27 mouse cellular contexts compared by ENCODE assay signal in genomic region chr8:118601376-118601775, GRCm38 (mm10).
A peak's percentile ranks its signal among the peaks of the same experiment; 100 is the strongest.
DNase-seq lines count a peak whose midpoint lies in the region; ATAC-seq and TF ChIP-seq lines count a peak whose summit lies in the region.
"Had no signal": no experiment of that assay in that cellular context is flagged by ENCODE, and none has a peak within 500 bp of the region (broad histone marks: within the 10 kb centered on the region; RNA-seq: fewer than 3 reads in every experiment).

No protein-coding gene starts in this region.

- TF ChIP-seq CTCF in layer of hippocampus, adult 2 months (conservative IDR thresholded peaks at IDR 0.05): peak; percentile 26; the same call in 1 of the 2 replicates
- no peak for TF ChIP-seq CTCF in midbrain, postnatal 0 days (IDR thresholded peaks at IDR 0.05)

- peak; percentile 57 to 60 for DNase-seq in cerebellum, postnatal 14 days
- no peak for DNase-seq in cerebellum, adult 8-10 months
- DNase-seq in layer of hippocampus, adult 2 months (ENCODE audit: low spot score in 2 of 2): no peak
- DNase-seq in layer of hippocampus, postnatal 25 days (ENCODE audit: extremely low spot score in 1 of 2, low spot score in 1 of 2): no peak
- DNase-seq in midbrain, postnatal 0 days (ENCODE audit: low spot score): peak; percentile 40
- no peak for DNase-seq in midbrain, embryonic 11.5 days (ENCODE audit: low spot score, missing footprints)
- DNase-seq: adrenal gland, postnatal 10 days; adrenal gland, postnatal 36 days; B cell, adult 2 months; cerebellum, adult 2 months; gastrocnemius, postnatal 25 days; heart, adult 18-20 months; heart, postnatal 10 days; heart, postnatal 36 days had no signal

- no peak overlapping the region for H3K9ac ChIP-seq in hindbrain, embryonic 15.5 days
- no peak overlapping the region for H3K9ac ChIP-seq in hindbrain, embryonic 16.5 days (ENCODE audit: low read depth, low read length)
- H3K9ac ChIP-seq in midbrain, postnatal 0 days (replicated peaks; ENCODE audit: low read length, poor library complexity, severe bottlenecking): no peak overlapping the region
- no peak overlapping the region for H3K9ac ChIP-seq in midbrain, embryonic 11.5 days (ENCODE audit: low read length)
- H3K9ac ChIP-seq: forebrain, embryonic 13.5 days; heart, embryonic 12.5 days; heart, embryonic 15.5 days; hindbrain, embryonic 14.5 days had no signal

- H3K9me3 ChIP-seq in hindbrain, embryonic 15.5 days: no peaks in the 10 kb centered on the region
- no peaks in the 10 kb centered on the region for H3K9me3 ChIP-seq in hindbrain, embryonic 16.5 days (ENCODE audit: control insufficient read depth, low read length)
- H3K9me3 ChIP-seq in midbrain, postnatal 0 days (ENCODE audit: low read length): no peaks in the 10 kb centered on the region
- H3K9me3 ChIP-seq in midbrain, embryonic 11.5 days (ENCODE audit: control insufficient read depth, low read length): no peaks in the 10 kb centered on the region
- H3K9me3 ChIP-seq: forebrain, embryonic 10.5 days; forebrain, embryonic 13.5 days; heart, embryonic 15.5 days; hindbrain, embryonic 10.5 days had no signal

- 78% methylated on average over 8 of the region's 8 CpGs for WGBS in hindbrain, embryonic 15.5 days
- 77% methylated on average over 8 of the region's 8 CpGs for WGBS in hindbrain, embryonic 16.5 days
- 86% methylated on average over 8 of the region's 8 CpGs for WGBS in midbrain, postnatal 0 days
- WGBS in midbrain, embryonic 11.5 days: 94% methylated on average over 8 of the region's 8 CpGs

- H3K4me2 ChIP-seq in hindbrain, embryonic 15.5 days: no peak overlapping the region
- no peak overlapping the region for H3K4me2 ChIP-seq in hindbrain, embryonic 16.5 days (ENCODE audit: low read length)
- no peak overlapping the region for H3K4me2 ChIP-seq in midbrain, postnatal 0 days (ENCODE audit: low read depth, low read length, poor library complexity, severe bottlenecking)
- no peak overlapping the region for H3K4me2 ChIP-seq in midbrain, embryonic 11.5 days
- H3K4me2 ChIP-seq: forebrain, embryonic 13.5 days; heart, embryonic 12.5 days; heart, embryonic 15.5 days; hindbrain, embryonic 14.5 days had no signal

- no peak overlapping the region for H3K4me3 ChIP-seq in hindbrain, embryonic 15.5 days
- H3K4me3 ChIP-seq in hindbrain, embryonic 16.5 days (ENCODE audit: low read length): no peak overlapping the region
- no peak overlapping the region for H3K4me3 ChIP-seq in layer of hippocampus, adult 2 months
- H3K4me3 ChIP-seq in midbrain, postnatal 0 days (ENCODE audit: low read depth, low read length): no peak overlapping the region
- no peak overlapping the region for H3K4me3 ChIP-seq in midbrain, embryonic 11.5 days (ENCODE audit: low read depth, low read length)
- H3K4me3 ChIP-seq: forebrain, embryonic 10.5 days; forebrain, embryonic 13.5 days; heart, embryonic 12.5 days; heart, embryonic 15.5 days; hindbrain, embryonic 10.5 days had no signal

- no peaks in the 10 kb centered on the region for H3K36me3 ChIP-seq in hindbrain, embryonic 15.5 days
- H3K36me3 ChIP-seq in hindbrain, embryonic 16.5 days (ENCODE audit: control insufficient read depth, insufficient read depth, low read length): no peaks in the 10 kb centered on the region
- H3K36me3 ChIP-seq in midbrain, postnatal 0 days (ENCODE audit: insufficient read depth, low read length): no peaks in the 10 kb centered on the region
- no peaks in the 10 kb centered on the region for H3K36me3 ChIP-seq in midbrain, embryonic 11.5 days (ENCODE audit: control insufficient read depth, insufficient read depth, low read length)
- H3K36me3 ChIP-seq: forebrain, embryonic 10.5 days; G1E; heart, embryonic 12.5 days; heart, embryonic 15.5 days; hindbrain, embryonic 10.5 days had no signal

- H3K4me1 ChIP-seq in hindbrain, embryonic 15.5 days (replicated peaks): peaks cover 18% of the 10 kb centered on the region
- no peaks in the 10 kb centered on the region for H3K4me1 ChIP-seq in hindbrain, embryonic 16.5 days (ENCODE audit: control insufficient read depth, insufficient read depth, low read depth, low read length)
- no peaks in the 10 kb centered on the region for H3K4me1 ChIP-seq in midbrain, postnatal 0 days (ENCODE audit: insufficient read depth, low read length)
- H3K4me1 ChIP-seq in midbrain, embryonic 11.5 days (ENCODE audit: control insufficient read depth, insufficient read depth, low read length): no peaks in the 10 kb centered on the region
- H3K4me1 ChIP-seq: heart, embryonic 15.5 days; hindbrain, embryonic 10.5 days had no signal

- H3K27ac ChIP-seq in hindbrain, embryonic 15.5 days (replicated peaks): 0 out of 2 replicates have a peak overlapping the region, but pooled peaks have one; percentile 17
- no peak overlapping the region for H3K27ac ChIP-seq in hindbrain, embryonic 16.5 days (ENCODE audit: low read depth, low read length)
- no peak overlapping the region for H3K27ac ChIP-seq in layer of hippocampus, adult 2 months
- H3K27ac ChIP-seq in midbrain, postnatal 0 days (ENCODE audit: low read depth, low read length): no peak overlapping the region
- H3K27ac ChIP-seq in midbrain, embryonic 11.5 days (ENCODE audit: low read depth, low read length): no peak overlapping the region
- H3K27ac ChIP-seq: forebrain, embryonic 10.5 days; forebrain, embryonic 13.5 days; heart, embryonic 15.5 days; hindbrain, embryonic 10.5 days; hindbrain, embryonic 14.5 days had no signal

- ATAC-seq in hindbrain, embryonic 15.5 days (ENCODE audit: low FRiP score, low read depth): no peak
- no peak; the same call in 1 of the 2 replicates for ATAC-seq in hindbrain, embryonic 16.5 days
- no peak for ATAC-seq in midbrain, postnatal 0 days (ENCODE audit: low FRiP score)
- no peak for ATAC-seq in midbrain, embryonic 11.5 days (ENCODE audit: low FRiP score)
- ATAC-seq: forebrain, embryonic 13.5 days; inflammation-experienced regulatory T-cells, adult 6 months; intestine, embryonic 16.5 days; Patski had no signal

- H3K27me3 ChIP-seq in hindbrain, embryonic 15.5 days: no peaks in the 10 kb centered on the region
- H3K27me3 ChIP-seq in hindbrain, embryonic 16.5 days (replicated peaks; ENCODE audit: control insufficient read depth, insufficient read depth, low read length): no peaks in the 10 kb centered on the region
- no peaks in the 10 kb centered on the region for H3K27me3 ChIP-seq in midbrain, postnatal 0 days (ENCODE audit: insufficient read depth, low read length)
- H3K27me3 ChIP-seq in midbrain, embryonic 11.5 days (ENCODE audit: control insufficient read depth, insufficient read depth, low read length): no peaks in the 10 kb centered on the region
- H3K27me3 ChIP-seq: CH12.LX; forebrain, embryonic 13.5 days; heart, embryonic 12.5 days; heart, embryonic 15.5 days; Patski had no signal

Comparison
In these comparisons a context has a peak if more than half of its experiments do, and no peak if none do; other contexts are left out.
1. DNase-seq: peak in cerebellum, postnatal 14 days (2 of 2) and midbrain, postnatal 0 days (single experiment); none in cerebellum, adult 8-10 months (single experiment), layer of hippocampus, adult 2 months (0 of 2), layer of hippocampus, postnatal 25 days (0 of 2) and midbrain, embryonic 11.5 days (single experiment).